Mouse (Mus musculus) lung, embryonic 16.5 days (tissue): ENCODE measurements around the gene AI661453. TPM values are rescaled to one million over a fixed set of nuclear protein-coding genes. Genes with fewer than 3 reads are reported as not detected.

Source experiments
- ATAC-seq: fragments of 200-750 bp; cut with Nextera tagmentation; 2 replicates; pipeline ENCODE4 v1.8.0; 2017; ENCODE audit warnings: low read depth, mild to moderate bottlenecking, moderate library complexity
- H3K27ac ChIP-seq: fragments of 300-500 bp; sonication (generic); 2 replicates; pipeline ENCODE4 v1.5.1; 2014; ENCODE audit warnings: mild to moderate bottlenecking, control low read depth, low read length
- H3K27me3 ChIP-seq: fragments of 300-500 bp; sonication (generic); 2 replicates; pipeline ENCODE4 v1.6.1; 2014; ENCODE audit warnings: low read depth, low read length, mixed read lengths; ENCODE audit not compliant: control insufficient read depth, insufficient read depth
- H3K36me3 ChIP-seq: fragments of 300-500 bp; sonication (generic); 2 replicates; pipeline ENCODE4 v1.6.1; 2014; ENCODE audit warnings: low read length; ENCODE audit not compliant: control insufficient read depth, insufficient read depth
- H3K4me1 ChIP-seq: fragments of 300-500 bp; sonication (generic); replicated peaks from 2 replicates; pipeline ENCODE4 v1.6.1; 2014; ENCODE audit warnings: low read length, mixed read lengths; ENCODE audit not compliant: control insufficient read depth, insufficient read depth
- H3K4me2 ChIP-seq: fragments of 300-500 bp; sonication (generic); 2 replicates; pipeline ENCODE4 v1.6.1; 2014; ENCODE audit warnings: low read depth, low read length, control low read depth
- H3K4me3 ChIP-seq: fragments of 300-500 bp; sonication (generic); 2 replicates; pipeline ENCODE4 v1.5.1; 2014; ENCODE audit warnings: mild to moderate bottlenecking, low read length, control low read depth
- H3K9ac ChIP-seq: fragments of 300-500 bp; sonication (generic); 2 replicates; pipeline ENCODE4 v1.6.1; 2014; ENCODE audit warnings: low read length, control low read depth
- H3K9me3 ChIP-seq: fragments of 300-500 bp; sonication (generic); 2 replicates; pipeline ENCODE4 v1.6.1; 2016; ENCODE audit warnings: low read length; ENCODE audit not compliant: control insufficient read depth
- whole genome bisulfite sequencing: fragments of 180-500 bp; shearing (Covaris S2); extraction: QIAGEN DNeasy Blood & Tissue Kit; methylation state at CpG from one replicate; pipeline ENCODE4 v1.1.7; 2014; 5-methylcytosine and 5-hydroxymethylcytosine counted together
- polyA plus RNA-seq: library from polyadenylated mRNA; unstranded; fragments of >200 nt; fragmentation: Nextera tagmentation; extraction: Ambion mirVana; gene quantifications from 2 replicates; pipeline ENCODE4 v1.2.1, GENCODE M21; 2015

AI661453 gene
- polyA plus RNA-seq, 1 experiment from 2014 or later, result 1.8 TPM

- peaks cover 46% of the 10 kb centered on the region for H3K4me1 ChIP-seq
- no peak overlapping the region for H3K9ac ChIP-seq
- ATAC-seq, result peak; percentile 66
- peak overlapping the region; percentile 43; the same call in 1 of the 2 replicates for H3K27ac ChIP-seq
- no peaks in the 10 kb centered on the region for H3K9me3 ChIP-seq
- H3K4me3 ChIP-seq, result no peak overlapping the region
- no peaks in the 10 kb centered on the region for H3K36me3 ChIP-seq
- H3K27me3 ChIP-seq, result no peaks in the 10 kb centered on the region
- 29% methylated on average over 8 of the region's 8 CpGs for WGBS
- H3K4me2 ChIP-seq, result no peak overlapping the region
Measured at GRCm38 (mm10) chr17:47448523-47449372, 12.3 kb downstream of the AI661453 start.

DNA sequence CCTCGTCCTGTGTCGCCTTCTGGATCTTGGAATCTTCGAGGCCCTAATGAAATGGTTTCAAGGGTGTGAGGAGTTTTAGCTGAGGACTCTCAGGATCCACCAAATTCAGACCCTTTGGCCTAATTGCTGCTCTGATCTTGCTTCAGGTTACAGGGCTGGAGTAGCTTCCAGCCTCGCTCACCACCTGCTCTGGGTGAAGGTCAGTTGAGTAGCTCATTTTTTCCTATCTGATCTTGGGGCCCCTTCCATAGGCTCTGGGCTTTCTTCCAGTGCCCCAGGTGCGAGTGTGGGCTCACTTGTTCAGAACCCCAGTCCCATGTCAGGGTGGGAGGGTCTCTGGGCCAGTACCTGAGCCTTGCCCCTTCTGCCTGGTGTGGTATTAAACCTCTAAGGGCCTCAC lies 13.0 kb downstream of the AI661453 start:
- ATAC-seq, result no peak
- H3K36me3 ChIP-seq, result no peaks in the 10 kb centered on the region
- no peak overlapping the region for H3K9ac ChIP-seq
- H3K27me3 ChIP-seq, result no peaks in the 10 kb centered on the region
- H3K27ac ChIP-seq, result peak overlapping the region; percentile 43; the same call in 1 of the 2 replicates
- peaks cover 43% of the 10 kb centered on the region for H3K4me1 ChIP-seq
- no peak overlapping the region for H3K4me2 ChIP-seq
- 56% methylated on average over 5 of the region's 5 CpGs for WGBS
- no peak overlapping the region for H3K4me3 ChIP-seq
- H3K9me3 ChIP-seq, result no peaks in the 10 kb centered on the region

DNA sequence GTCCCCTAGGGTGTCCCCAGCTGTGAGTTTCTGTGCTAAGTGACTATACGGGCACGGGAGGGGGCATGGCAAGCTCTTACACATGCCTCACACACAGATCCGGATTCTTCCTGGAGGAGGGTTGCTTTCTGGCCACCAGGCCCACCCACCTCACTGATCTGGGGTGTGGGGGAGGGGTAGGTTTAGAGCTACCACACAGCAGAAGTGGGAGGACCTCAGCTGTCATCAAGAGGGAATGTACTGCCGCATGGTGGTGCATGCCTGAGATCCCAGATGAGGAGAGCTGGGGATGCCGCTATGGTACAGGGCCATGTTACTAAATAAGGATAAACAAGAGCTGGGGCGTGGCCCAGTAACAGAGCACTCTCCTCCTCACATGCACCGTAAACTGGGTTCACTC lies 13.8 kb downstream of the AI661453 start:
- Histone ChIP-seq H3K27me3 (no peaks in the 10 kb centered on the region), H3K4me2 (no peak overlapping the region), H3K9me3 (no peaks in the 10 kb centered on the region), H3K4me1 (peaks cover 47% of the 10 kb centered on the region), H3K9ac (no peak overlapping the region), H3K27ac (no peak overlapping the region), H3K36me3 (no peaks in the 10 kb centered on the region), H3K4me3 (no peak overlapping the region)
- no peak for ATAC-seq
- WGBS, result 42% methylated on average over 7 of the region's 7 CpGs

DNA sequence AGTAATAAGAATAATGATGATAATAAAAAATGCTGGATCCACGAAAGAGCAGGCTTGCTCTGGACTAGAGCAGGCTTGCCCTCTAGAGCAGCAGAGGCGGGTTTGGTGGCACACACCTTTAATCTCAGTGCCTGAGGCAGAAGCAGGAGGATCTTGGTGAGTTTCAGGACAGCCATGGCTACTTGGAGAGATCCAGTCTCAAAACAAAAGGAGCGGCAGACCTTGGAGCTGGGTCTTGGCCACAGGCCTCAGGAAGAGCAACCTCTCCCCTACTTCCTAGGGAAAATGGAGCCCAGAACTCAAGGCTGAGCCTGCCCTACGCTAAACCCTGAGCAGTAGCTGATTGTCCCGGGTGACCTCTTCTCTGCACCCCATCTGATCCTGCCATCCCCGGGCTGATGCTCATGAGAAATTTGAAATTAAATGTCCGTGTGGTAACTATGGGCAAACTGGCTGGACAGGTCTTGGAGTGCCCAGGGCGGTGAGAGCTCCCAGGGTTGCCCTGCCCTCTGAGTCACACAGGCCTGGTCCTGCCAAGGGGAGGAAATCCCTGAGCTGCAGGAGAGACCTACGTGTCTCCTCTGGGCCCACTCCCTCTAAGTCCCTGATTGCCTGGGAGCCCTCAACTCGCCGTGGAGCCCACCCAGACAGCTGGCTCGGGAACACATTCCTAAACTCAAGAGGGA lies 14.6 kb downstream of the AI661453 start:
- Histone ChIP-seq H3K4me2 (no peak overlapping the region), H3K4me1 (peaks cover 42% of the 10 kb centered on the region), H3K27ac (peak overlapping the region; percentile 64), H3K9ac (no peak overlapping the region), H3K36me3 (no peaks in the 10 kb centered on the region), H3K9me3 (no peaks in the 10 kb centered on the region), H3K27me3 (no peaks in the 10 kb centered on the region), H3K4me3 (no peak overlapping the region)
- 50% methylated on average over 12 of the region's 12 CpGs for WGBS
- ATAC-seq, result peak; percentile 85

- no peak overlapping the region; the same call in 1 of the 2 replicates for H3K9ac ChIP-seq
- 43% methylated on average over 7 of the region's 7 CpGs for WGBS
- H3K4me1 ChIP-seq, result peaks cover 38% of the 10 kb centered on the region
- no peak overlapping the region for H3K27ac ChIP-seq
- H3K36me3 ChIP-seq, result no peaks in the 10 kb centered on the region
- no peaks in the 10 kb centered on the region for H3K27me3 ChIP-seq
- no peak overlapping the region for H3K4me2 ChIP-seq
- no peak for ATAC-seq
- no peak overlapping the region for H3K4me3 ChIP-seq
- no peaks in the 10 kb centered on the region for H3K9me3 ChIP-seq
Measured at GRCm38 (mm10) chr17:47452886-47453285, 16.5 kb downstream of the AI661453 start.

- Histone ChIP-seq H3K27ac (no peak overlapping the region), H3K36me3 (no peaks in the 10 kb centered on the region), H3K4me3 (no peak overlapping the region), H3K4me1 (peaks cover 24% of the 10 kb centered on the region), H3K9ac (no peak overlapping the region), H3K9me3 (no peaks in the 10 kb centered on the region), H3K27me3 (no peaks in the 10 kb centered on the region), H3K4me2 (no peak overlapping the region)
- ATAC-seq, result no peak
- 40% methylated on average over 8 of the region's 8 CpGs for WGBS
Measured at GRCm38 (mm10) chr17:47454675-47455074, 18.3 kb downstream of the AI661453 start.

- H3K9me3 ChIP-seq, result no peaks in the 10 kb centered on the region
- H3K9ac ChIP-seq, result no peak overlapping the region
- H3K27ac ChIP-seq, result no peak overlapping the region
- H3K36me3 ChIP-seq, result no peaks in the 10 kb centered on the region
- H3K27me3 ChIP-seq, result no peaks in the 10 kb centered on the region
- ATAC-seq, result no peak
- H3K4me1 ChIP-seq, result peaks cover 22% of the 10 kb centered on the region
- no peak overlapping the region for H3K4me2 ChIP-seq
- 71% methylated on average over 13 of the region's 13 CpGs for WGBS
- H3K4me3 ChIP-seq, result no peak overlapping the region
Measured at GRCm38 (mm10) chr17:47458310-47458709, 21.9 kb downstream of the AI661453 start.

GRCm38 (mm10) chr17:47458936-47459335 lies 22.5 kb downstream of the AI661453 start:
- no peak for ATAC-seq
- H3K9me3 ChIP-seq, result no peaks in the 10 kb centered on the region
- H3K4me2 ChIP-seq, result no peak overlapping the region
- H3K4me1 ChIP-seq, result peaks cover 23% of the 10 kb centered on the region
- H3K27me3 ChIP-seq, result no peaks in the 10 kb centered on the region
- H3K36me3 ChIP-seq, result no peaks in the 10 kb centered on the region
- WGBS, result 81% methylated on average over 2 of the region's 2 CpGs
- H3K27ac ChIP-seq, result no peak overlapping the region
- H3K4me3 ChIP-seq, result no peak overlapping the region
- H3K9ac ChIP-seq, result no peak overlapping the region

GRCm38 (mm10) chr17:47459341-47459919 lies 23.0 kb downstream of the AI661453 start:
- Histone ChIP-seq H3K4me2 (no peak overlapping the region), H3K9me3 (no peaks in the 10 kb centered on the region), H3K36me3 (no peaks in the 10 kb centered on the region), H3K9ac (no peak overlapping the region), H3K4me1 (peaks cover 21% of the 10 kb centered on the region), H3K4me3 (no peak overlapping the region), H3K27ac (no peak overlapping the region), H3K27me3 (no peaks in the 10 kb centered on the region)
- ATAC-seq, result no peak
- 46% methylated on average over 3 of the region's 3 CpGs for WGBS
